Mouse (Mus musculus) c-Kit-negative CD71-positive TER-119-positive erythroid progenitor cells, embryonic 14.5 days (primary cell): Measurements from ENCODE around the gene St6galnac3.

Experiments used
- DNase-seq: peaks from one replicate; pipeline ENCODE4 v3.0.0-alpha.2; 2013; ENCODE audit warnings: low read depth, low spot score

The St6galnac3 gene

DNA sequence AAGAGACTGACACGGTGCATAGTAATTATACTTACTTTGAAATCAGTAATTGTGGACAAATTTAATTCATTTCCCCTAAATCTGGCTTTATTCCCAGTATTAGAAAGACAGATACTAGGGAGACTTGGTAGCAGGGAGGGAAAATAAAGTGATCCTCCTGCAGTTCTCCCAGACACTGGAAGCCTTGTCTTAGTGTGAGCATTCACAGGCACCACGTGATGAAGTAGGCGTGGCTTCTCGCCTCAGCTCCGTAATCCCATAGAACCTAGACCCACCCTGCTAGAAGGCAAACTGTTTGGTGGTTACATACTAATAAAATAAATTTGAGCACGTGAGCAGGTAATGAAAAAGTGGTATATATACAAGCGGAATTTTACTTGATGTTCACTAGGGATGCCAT, 208.1 kb downstream of the St6galnac3 start:
- DNase-seq = no peak

GRCm38 (mm10) chr3:153513501-153514060, 211.4 kb downstream of the St6galnac3 start:
- no peak for DNase-seq

- no peak for DNase-seq
Observed at GRCm38 (mm10) chr3:153512545-153512944, 212.4 kb downstream of the St6galnac3 start.

GRCm38 (mm10) chr3:153511151-153511580, 213.8 kb downstream of the St6galnac3 start:
- DNase-seq = no peak

DNA sequence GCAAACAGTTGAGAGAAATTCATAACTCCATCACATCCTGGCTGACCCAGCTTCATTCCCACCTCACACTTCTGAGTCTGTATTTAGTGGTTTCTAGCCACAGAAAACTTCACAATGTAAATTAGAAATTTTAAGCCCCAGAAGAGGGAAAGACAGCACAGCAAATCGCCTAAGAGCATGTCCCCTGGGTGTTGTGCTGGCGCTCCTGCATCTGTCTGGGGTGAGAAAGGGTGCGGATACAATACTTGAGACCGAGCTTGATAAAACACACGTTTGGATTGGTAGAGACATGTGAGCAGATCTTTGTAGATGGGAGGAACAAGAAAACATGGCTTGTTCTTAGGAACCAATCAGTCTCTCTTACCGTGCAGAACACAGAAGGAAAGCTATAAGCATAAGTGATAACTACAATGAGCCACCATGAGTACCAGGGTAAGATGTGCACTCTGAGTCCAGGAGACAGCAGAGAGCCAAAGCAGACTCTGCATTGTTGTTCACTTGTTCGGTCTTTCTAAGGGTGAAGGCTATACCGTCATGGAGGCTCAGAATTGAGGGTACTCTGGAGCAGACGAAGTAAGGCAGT, 214.8 kb downstream of the St6galnac3 start:
- no peak for DNase-seq

DNA sequence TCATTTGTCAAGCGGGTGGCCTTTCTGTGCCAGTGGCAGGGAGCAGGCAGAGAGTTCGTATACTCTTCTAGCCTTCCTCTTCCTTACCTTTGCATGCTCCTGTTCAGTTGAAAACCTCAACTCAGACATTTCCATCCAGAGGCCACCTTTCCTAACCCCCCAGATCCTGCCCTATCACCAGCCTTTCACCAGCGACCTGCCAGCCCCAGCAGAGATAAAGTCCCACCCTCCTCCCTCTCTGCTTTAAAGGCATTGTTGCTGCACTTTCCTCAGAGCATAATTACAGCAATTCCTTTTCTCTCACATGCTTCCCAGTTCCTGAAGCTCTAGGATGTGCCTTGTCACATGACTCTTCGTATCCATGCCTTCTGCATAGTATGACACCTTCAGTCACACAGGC, 215.3 kb downstream of the St6galnac3 start:
- no peak for DNase-seq

GRCm38 (mm10) chr3:153509029-153509428, 215.9 kb downstream of the St6galnac3 start:
- DNase-seq = no peak

DNA sequence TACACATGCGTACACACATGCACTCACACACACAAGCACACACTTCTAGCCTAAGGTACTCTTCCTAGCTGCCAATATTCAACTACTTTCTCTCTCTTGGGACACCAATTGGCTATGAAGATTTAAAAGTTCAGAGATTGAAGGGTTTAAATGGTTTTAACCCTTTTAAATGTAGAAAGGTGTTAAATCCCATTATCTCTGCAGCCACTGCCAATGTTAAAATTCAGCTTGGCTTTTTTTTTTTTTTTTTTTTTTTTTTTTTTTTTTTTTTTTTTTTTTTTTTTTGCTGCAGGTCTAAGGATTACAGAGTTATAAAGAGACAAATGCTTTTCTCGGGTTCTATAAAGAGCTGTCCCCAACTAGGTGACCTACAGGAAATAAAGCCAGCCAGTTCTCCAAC, 216.4 kb downstream of the St6galnac3 start:
- no peak for DNase-seq

DNA sequence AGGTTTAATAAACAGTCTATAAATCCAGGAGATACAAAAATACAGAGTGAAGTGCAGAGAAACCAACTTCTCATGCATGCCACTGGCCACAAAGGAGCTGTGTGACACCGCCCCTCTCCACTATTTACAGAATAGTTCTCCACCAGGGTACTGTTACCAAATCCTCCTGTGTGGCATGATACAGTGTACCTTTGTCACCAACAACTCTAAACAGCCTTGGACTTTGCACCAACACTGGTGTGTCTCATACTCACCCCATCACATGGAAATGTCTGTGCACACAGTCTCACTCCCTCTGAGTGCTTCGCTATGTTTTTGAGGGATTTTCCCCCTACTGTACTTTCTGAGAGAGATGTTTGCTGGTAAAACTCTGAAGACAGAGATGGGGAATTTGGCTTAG, 217.4 kb downstream of the St6galnac3 start:
- DNase-seq = no peak

DNA sequence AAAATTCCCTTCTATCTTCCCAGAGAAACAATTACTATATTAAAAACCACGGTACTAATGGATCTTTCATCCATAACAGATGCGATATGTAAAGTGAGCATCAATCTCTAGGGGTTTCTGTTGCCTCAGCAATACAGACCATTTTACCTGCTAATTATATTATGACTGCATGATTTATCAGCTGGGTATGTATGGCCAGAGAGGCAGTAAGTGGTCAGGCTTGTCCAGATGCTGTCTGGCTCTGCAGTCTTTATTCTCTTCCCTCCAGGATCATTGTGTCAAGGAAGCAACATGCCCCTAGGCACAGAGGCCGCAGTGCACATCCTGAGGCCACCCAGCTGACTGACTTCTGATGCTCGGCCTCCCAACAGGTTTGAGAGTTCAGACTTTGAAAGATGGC, 222.5 kb downstream of the St6galnac3 start:
- DNase-seq = no peak

GRCm38 (mm10) chr3:153501333-153501877, 223.6 kb downstream of the St6galnac3 start:
- peak; percentile 17 for DNase-seq

DNA sequence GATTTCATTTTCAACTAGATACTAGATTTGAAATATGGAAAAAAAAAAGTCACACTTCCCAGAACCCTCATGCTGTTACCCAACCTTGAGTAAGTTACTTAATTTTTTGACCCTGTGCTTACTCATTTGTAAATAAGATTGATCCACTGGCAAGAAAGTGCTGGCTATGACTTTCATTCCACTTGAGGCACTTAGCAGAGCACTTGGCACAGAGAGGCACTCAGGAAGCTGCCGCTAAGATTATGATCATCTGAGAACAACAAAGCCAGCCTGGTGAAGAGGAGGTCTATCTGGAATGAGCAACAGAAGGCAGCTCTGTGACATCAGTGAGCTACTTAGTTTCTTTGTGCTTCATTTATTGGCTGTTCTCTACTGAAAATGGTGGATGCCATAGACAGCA, 232.0 kb downstream of the St6galnac3 start:
- no peak for DNase-seq

DNA sequence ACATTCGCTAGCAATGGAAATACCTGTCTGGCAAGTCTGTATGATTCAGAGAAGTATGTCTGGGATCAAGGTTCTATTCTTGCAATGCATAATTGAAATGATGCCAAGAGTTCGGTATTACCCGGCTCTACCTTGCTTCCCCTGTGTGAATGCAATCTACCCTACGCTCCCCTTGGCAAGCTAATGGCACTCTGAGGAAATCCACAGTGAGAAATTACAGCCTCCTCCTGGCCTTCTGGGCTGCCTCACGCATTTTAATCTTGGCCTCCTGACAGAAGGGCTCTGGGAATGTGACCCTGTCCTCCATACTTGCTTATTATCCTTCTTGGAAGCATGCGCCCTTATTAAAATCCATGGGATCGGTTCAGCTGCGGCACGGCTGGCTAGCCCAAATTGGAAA, 235.3 kb downstream of the St6galnac3 start:
- DNase-seq = no peak

DNA sequence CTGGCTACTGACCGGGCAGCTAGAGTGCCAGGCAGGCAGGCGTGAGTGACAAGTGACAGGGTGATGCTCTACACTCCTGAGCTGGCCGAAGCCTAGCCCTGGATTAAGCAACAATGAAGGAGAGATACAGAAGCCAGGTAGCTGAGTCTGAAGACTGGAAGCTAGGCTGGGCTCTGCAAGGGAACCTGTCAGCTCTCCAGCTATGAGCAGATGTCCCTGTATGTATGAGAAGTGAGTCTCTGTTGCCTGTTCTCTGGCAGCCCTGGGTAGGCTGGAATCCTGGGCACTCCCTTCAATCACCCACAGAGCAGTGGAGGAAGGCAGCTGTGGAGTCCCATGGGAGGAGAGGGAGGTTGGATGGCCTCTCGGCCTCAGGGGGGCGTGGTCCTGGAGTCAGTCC, 236.0 kb downstream of the St6galnac3 start:
- no peak for DNase-seq

DNA sequence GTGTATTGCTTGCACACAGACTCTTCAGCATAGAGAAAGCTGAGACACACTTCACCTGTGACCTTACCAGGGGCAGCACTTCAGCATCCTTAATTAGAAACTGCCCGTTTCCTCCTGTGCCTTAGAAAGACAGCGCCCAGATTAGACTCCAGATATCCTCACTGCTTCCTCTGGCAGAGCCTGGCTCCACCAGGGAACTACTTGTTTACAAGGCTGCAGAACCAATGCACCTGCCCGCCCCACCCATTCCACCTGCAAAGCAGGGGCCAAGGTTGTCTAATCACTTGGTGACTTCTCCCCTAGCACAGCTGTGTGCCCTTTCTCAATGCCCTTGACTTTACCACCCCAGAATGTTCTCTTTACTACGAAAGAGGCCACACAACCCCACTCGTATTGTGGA, 239.8 kb downstream of the St6galnac3 start:
- no peak for DNase-seq

GRCm38 (mm10) chr3:153484701-153485100, 240.3 kb downstream of the St6galnac3 start:
- no peak for DNase-seq

DNA sequence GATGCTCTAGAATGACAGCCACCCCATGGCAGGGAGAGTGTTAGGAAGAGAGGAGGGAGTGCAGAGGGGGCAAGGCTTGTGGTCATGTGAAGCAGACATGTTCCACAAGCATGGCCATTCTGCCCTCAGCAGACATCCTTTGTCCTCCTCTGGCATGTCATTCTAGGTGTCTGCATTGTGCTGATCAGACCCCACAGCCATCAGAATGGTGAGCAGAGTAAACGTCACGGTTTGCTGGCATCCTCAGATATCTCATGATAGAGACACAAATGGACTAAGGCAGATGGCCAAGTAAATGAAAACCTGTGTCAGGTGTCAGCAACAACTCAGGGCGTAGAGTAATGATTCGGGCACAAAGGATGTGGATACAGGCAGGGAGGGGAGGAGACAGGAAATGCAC, 241.3 kb downstream of the St6galnac3 start:
- DNase-seq = no peak

GRCm38 (mm10) chr3:153482098-153482497, 242.9 kb downstream of the St6galnac3 start:
- DNase-seq = no peak

DNA sequence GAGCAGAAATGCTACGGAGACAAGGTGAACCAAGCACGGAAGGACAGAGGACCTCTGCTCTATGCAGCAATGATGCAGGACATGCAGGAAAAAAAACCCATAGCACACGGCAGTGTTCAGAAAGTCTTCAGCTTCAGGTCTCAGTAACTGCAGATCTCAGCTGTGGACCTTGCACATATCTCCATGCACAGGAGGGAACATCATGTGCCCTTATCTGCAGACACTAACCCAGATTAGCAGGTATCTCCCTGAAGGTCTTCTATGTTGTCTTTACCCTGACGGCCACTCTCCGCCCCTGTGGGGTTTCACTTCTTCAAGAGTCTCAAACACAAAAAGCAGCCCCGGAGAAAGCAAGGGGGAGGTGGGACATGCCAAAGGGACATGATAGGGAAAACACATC, 244.0 kb downstream of the St6galnac3 start:
- no peak for DNase-seq

DNA sequence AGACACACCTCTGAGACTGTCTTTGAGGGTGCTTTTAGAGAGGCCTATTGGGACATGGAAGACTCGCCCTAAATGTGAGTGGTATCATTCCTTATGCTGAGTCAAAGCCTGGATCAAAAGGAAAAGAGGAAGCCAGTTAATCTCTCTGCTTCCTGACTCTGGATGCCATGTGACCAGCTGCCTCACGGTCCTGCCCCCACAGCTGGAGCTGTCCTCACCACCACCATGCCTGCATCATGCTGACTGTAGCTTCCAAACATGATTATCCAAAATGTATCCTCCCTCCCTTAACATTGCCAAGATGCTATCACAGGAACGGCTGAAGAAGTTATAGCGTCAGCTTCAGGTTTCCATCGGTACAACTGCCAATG, 244.4 kb downstream of the St6galnac3 start:
- DNase-seq = no peak

DNA sequence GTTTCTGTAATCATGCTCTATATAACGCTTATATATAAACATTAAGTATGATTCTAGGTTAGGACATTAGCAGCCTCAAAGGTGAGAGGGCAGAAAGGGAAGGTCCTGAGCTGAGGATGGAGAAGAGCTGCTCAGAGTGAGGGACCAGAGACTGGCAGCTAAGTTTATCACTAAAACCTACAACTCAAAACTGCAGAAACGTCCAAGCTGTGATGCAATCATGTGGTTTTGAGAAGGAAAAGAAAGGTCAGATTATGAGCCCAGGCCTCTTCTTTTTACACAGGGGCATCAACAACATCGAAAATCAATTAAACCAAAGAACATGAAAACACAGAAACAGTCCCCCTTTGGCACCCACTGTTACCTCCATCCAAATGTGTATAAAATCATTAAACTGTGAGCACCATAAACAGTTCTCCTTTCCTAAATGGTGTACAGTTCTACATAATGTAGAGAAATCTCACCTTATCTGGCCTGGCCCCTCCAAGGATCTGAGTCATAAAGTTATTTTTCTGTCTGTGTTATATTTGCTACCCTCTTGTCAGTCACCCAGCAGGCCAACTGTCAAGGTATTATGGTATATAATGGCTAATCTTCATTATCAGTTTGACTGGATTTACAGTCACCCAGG, 244.9 kb downstream of the St6galnac3 start:
- no peak for DNase-seq

- DNase-seq = no peak
Observed at GRCm38 (mm10) chr3:153475919-153476318, 249.1 kb downstream of the St6galnac3 start.

DNA sequence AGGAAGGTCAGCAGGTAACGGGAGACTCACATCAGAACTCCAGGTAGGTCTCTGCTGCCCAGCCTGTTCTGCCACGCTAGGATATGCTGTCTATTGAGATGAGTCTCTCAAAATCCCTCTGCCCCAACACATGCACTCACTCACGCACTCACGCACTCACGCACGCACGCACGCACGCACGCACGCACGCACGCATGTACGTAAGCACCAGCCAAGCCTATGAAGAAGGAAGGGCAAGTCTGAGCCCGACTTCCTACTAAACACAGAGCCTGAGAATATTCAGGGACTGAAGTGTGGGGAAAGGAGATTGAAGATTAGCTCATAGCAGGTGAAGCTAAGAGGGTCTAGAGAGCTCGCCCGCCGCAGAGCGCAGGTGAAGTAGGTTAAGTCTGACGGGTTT, 249.5 kb downstream of the St6galnac3 start:
- no peak for DNase-seq
